Mouse (Mus musculus) neural tube, embryonic 12.5 days (tissue): ENCODE results near the gene Gmeb2. TPM values are rescaled to one million over a fixed set of nuclear protein-coding genes. Genes with fewer than 3 reads are reported as not detected.
A peak's percentile ranks its signal among the peaks of the same experiment; 100 is the strongest.

Experiments used
- ATAC-seq: fragments of 200-750 bp; cut with Nextera tagmentation; 2 replicates; pipeline ENCODE4 v1.8.0; 2017; ENCODE audit warnings: low read depth, mild to moderate bottlenecking, moderate TSS enrichment, moderate library complexity; ENCODE audit not compliant: low FRiP score
- H3K27ac ChIP-seq: fragments of 300-500 bp; sonication (generic); 2 replicates; pipeline ENCODE4 v1.5.1; 2016
- H3K27me3 ChIP-seq: fragments of 300-500 bp; sonication (generic); replicated peaks from 2 replicates; pipeline ENCODE4 v1.6.1; 2016; ENCODE audit warnings: mild to moderate bottlenecking
- H3K36me3 ChIP-seq: fragments of 300-500 bp; sonication (generic); 2 replicates; pipeline ENCODE4 v1.6.1; 2016; ENCODE audit warnings: mild to moderate bottlenecking
- H3K4me1 ChIP-seq: fragments of 300-500 bp; sonication (generic); 2 replicates; pipeline ENCODE4 v1.6.1; 2016
- H3K4me2 ChIP-seq: fragments of 300-500 bp; sonication (generic); replicated peaks from 2 replicates; pipeline ENCODE4 v1.6.1; 2016; ENCODE audit warnings: mild to moderate bottlenecking
- H3K4me3 ChIP-seq: fragments of 300-500 bp; sonication (generic); 2 replicates; pipeline ENCODE4 v1.5.1; 2016
- H3K9ac ChIP-seq: fragments of 300-500 bp; sonication (generic); 2 replicates; pipeline ENCODE4 v1.6.1; 2016; ENCODE audit warnings: mild to moderate bottlenecking
- H3K9me3 ChIP-seq: fragments of 300-500 bp; sonication (generic); 2 replicates; pipeline ENCODE4 v1.6.1; 2016; ENCODE audit warnings: mild to moderate bottlenecking
- WGBS: fragments of 180-500 bp; shearing (Covaris S2); methylation state at CpG from one replicate; pipeline ENCODE4 v1.1.7; 2016; 5-methylcytosine and 5-hydroxymethylcytosine counted together
- polyA plus RNA-seq: library from polyadenylated mRNA; unstranded; fragments of >200 nt; fragmentation: Nextera tagmentation; extraction: Ambion mirVana; gene quantifications from 2 replicates; pipeline ENCODE4 v1.2.1, GENCODE M21; 2016

The Gmeb2 gene
- polyA plus RNA-seq, 1 experiment from 2014 or later = 20.6 TPM

- Histone ChIP-seq H3K27me3 (no peaks in the 10 kb centered on the region), H3K27ac (no peak overlapping the region), H3K9me3 (no peaks in the 10 kb centered on the region), H3K9ac (no peak overlapping the region), H3K4me3 (no peak overlapping the region), H3K4me1 (no peaks in the 10 kb centered on the region), H3K4me2 (no peak overlapping the region), H3K36me3 (no peaks in the 10 kb centered on the region)
- WGBS = 82% methylated on average over 10 of the region's 10 CpGs
- ATAC-seq = no peak
Measured at GRCm38 (mm10) chr2:181238091-181238610, 49.7 kb downstream of the Gmeb2 start.

- no peaks in the 10 kb centered on the region for H3K36me3 ChIP-seq
- ATAC-seq = no peak
- no peaks in the 10 kb centered on the region for H3K27me3 ChIP-seq
- no peak overlapping the region for H3K27ac ChIP-seq
- 93% methylated on average over 17 of the region's 17 CpGs for WGBS
- no peaks in the 10 kb centered on the region for H3K9me3 ChIP-seq
- H3K9ac ChIP-seq = no peak overlapping the region
- no peak overlapping the region for H3K4me3 ChIP-seq
- no peaks in the 10 kb centered on the region for H3K4me1 ChIP-seq
- no peak overlapping the region for H3K4me2 ChIP-seq
Measured at GRCm38 (mm10) chr2:181237251-181238014, 50.4 kb downstream of the Gmeb2 start.

GRCm38 (mm10) chr2:181235681-181236566 lies 51.9 kb downstream of the Gmeb2 start:
- Histone ChIP-seq H3K9me3 (no peaks in the 10 kb centered on the region), H3K4me1 (no peaks in the 10 kb centered on the region), H3K36me3 (no peaks in the 10 kb centered on the region), H3K9ac (no peak overlapping the region), H3K27me3 (no peaks in the 10 kb centered on the region), H3K4me2 (no peak overlapping the region), H3K4me3 (no peak overlapping the region), H3K27ac (no peak overlapping the region)
- WGBS = 86% methylated on average over 23 of the region's 23 CpGs
- no peak for ATAC-seq

GRCm38 (mm10) chr2:181234680-181235079 lies 53.2 kb downstream of the Gmeb2 start:
- WGBS = 92% methylated on average over 11 of the region's 11 CpGs
- H3K9ac ChIP-seq = no peak overlapping the region
- no peak overlapping the region for H3K4me2 ChIP-seq
- no peaks in the 10 kb centered on the region for H3K36me3 ChIP-seq
- no peaks in the 10 kb centered on the region for H3K4me1 ChIP-seq
- H3K27me3 ChIP-seq = no peaks in the 10 kb centered on the region
- H3K27ac ChIP-seq = no peak overlapping the region
- ATAC-seq = no peak
- H3K4me3 ChIP-seq = no peak overlapping the region
- no peaks in the 10 kb centered on the region for H3K9me3 ChIP-seq

- no peak for ATAC-seq
- Histone ChIP-seq H3K4me3 (no peak overlapping the region), H3K27me3 (no peaks in the 10 kb centered on the region), H3K36me3 (no peaks in the 10 kb centered on the region), H3K4me2 (no peak overlapping the region), H3K27ac (no peak overlapping the region), H3K9ac (no peak overlapping the region), H3K4me1 (no peaks in the 10 kb centered on the region), H3K9me3 (no peaks in the 10 kb centered on the region)
- 91% methylated on average over 15 of the region's 15 CpGs for WGBS
Measured at GRCm38 (mm10) chr2:181233443-181233842, 54.4 kb downstream of the Gmeb2 start.

- H3K27ac ChIP-seq = no peak overlapping the region
- H3K4me2 ChIP-seq = no peak overlapping the region
- ATAC-seq = no peak
- H3K9ac ChIP-seq = no peak overlapping the region
- WGBS = 76% methylated on average over 20 of the region's 20 CpGs
- no peaks in the 10 kb centered on the region for H3K9me3 ChIP-seq
- no peaks in the 10 kb centered on the region for H3K36me3 ChIP-seq
- H3K4me1 ChIP-seq = no peaks in the 10 kb centered on the region
- no peaks in the 10 kb centered on the region for H3K27me3 ChIP-seq
- no peak overlapping the region for H3K4me3 ChIP-seq
Measured at GRCm38 (mm10) chr2:181231171-181231570, 56.7 kb downstream of the Gmeb2 start.

GRCm38 (mm10) chr2:181228335-181228734 lies 59.5 kb downstream of the Gmeb2 start:
- Histone ChIP-seq H3K27ac (no peak overlapping the region), H3K4me3 (no peak overlapping the region), H3K36me3 (no peaks in the 10 kb centered on the region), H3K9me3 (no peaks in the 10 kb centered on the region), H3K4me2 (no peak overlapping the region), H3K4me1 (no peaks in the 10 kb centered on the region), H3K9ac (no peak overlapping the region), H3K27me3 (no peaks in the 10 kb centered on the region)
- WGBS = 79% methylated on average over 1 of the region's 1 CpGs
- ATAC-seq = no peak

GRCm38 (mm10) chr2:181227122-181227521 lies 60.7 kb downstream of the Gmeb2 start:
- Histone ChIP-seq H3K4me1 (no peaks in the 10 kb centered on the region), H3K27ac (no peak overlapping the region), H3K9ac (no peak overlapping the region), H3K4me3 (no peak overlapping the region), H3K9me3 (no peaks in the 10 kb centered on the region), H3K27me3 (no peaks in the 10 kb centered on the region), H3K36me3 (no peaks in the 10 kb centered on the region), H3K4me2 (no peak overlapping the region)
- no peak for ATAC-seq
- WGBS = 84% methylated on average over 3 of the region's 3 CpGs

GRCm38 (mm10) chr2:181224994-181225393 lies 62.8 kb downstream of the Gmeb2 start:
- ATAC-seq = no peak
- Histone ChIP-seq H3K27me3 (no peaks in the 10 kb centered on the region), H3K36me3 (no peaks in the 10 kb centered on the region), H3K4me2 (no peak overlapping the region), H3K4me3 (no peak overlapping the region), H3K9ac (no peak overlapping the region), H3K27ac (no peak overlapping the region), H3K9me3 (no peaks in the 10 kb centered on the region), H3K4me1 (peaks cover 10% of the 10 kb centered on the region)
- WGBS = 89% methylated on average over 2 of the region's 2 CpGs

GRCm38 (mm10) chr2:181220361-181220760 lies 67.5 kb downstream of the Gmeb2 start:
- 34% methylated on average over 2 of the region's 2 CpGs for WGBS
- H3K9ac ChIP-seq = no peak overlapping the region
- no peaks in the 10 kb centered on the region for H3K27me3 ChIP-seq
- ATAC-seq = no peak
- H3K27ac ChIP-seq = no peak overlapping the region
- H3K36me3 ChIP-seq = no peaks in the 10 kb centered on the region
- peaks cover 18% of the 10 kb centered on the region for H3K4me1 ChIP-seq
- H3K9me3 ChIP-seq = no peaks in the 10 kb centered on the region
- peak overlapping the region; percentile 53 for H3K4me2 ChIP-seq
- H3K4me3 ChIP-seq = no peak overlapping the region

- Histone ChIP-seq H3K9me3 (no peaks in the 10 kb centered on the region), H3K27ac (no peak within 1 kb of the TSS), H3K4me2 (peak within 1 kb of the TSS; percentile 53), H3K9ac (peak within 1 kb of the TSS; percentile 10; the same call in 1 of the 2 replicates), H3K27me3 (no peaks in the 10 kb centered on the region), H3K36me3 (no peaks in the 10 kb centered on the region), H3K4me1 (peaks cover 18% of the 10 kb centered on the region), H3K4me3 (peak within 1 kb of the TSS; percentile 20)
- WGBS = 4% methylated on average over 25 of the region's 25 CpGs
- peak; percentile 53; the same call in 1 of the 2 replicates for ATAC-seq
Measured at GRCm38 (mm10) chr2:181219538-181220216, 68.2 kb downstream of the Gmeb2 start, which contains the start of gene Fndc11. Gene Fndc11 (plus strand): TSS chr2:181220013.
